In the genomic region with DNA sequence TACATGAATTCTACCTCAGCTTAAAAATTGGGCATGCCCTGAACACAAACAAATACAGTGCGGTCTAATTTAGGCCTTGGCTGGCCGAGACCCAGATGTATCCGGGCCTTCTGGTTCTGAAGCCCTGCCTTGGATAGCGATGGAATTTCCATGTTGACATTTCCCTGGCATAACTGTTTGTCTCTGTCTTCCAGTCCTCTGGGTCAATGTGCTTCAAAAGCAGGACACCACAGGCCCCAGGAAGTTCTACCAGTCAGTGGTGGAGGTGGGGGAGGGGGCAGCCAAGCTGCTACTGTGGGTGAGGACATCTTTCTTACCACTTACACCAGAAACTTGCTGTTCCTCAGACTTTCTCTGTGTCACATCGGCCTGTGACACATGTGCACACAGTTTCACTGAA, we compare ENCODE assay signal across 19 mouse cellular contexts.
DNase-seq lines count a peak whose midpoint lies in the region; ATAC-seq lines count a peak whose summit lies in the region.
"Had no signal": no experiment of that assay in that cellular context is flagged by ENCODE, and none has a peak within 500 bp of the region (broad histone marks: within the 10 kb centered on the region; RNA-seq: fewer than 3 reads in every experiment).

No protein-coding gene starts in this region.

- H3K9me3 ChIP-seq in forebrain, embryonic 11.5 days (ENCODE audit: control insufficient read depth, low read length) = no peaks in the 10 kb centered on the region
- no peaks in the 10 kb centered on the region for H3K9me3 ChIP-seq in forebrain, embryonic 10.5 days
- H3K9me3 ChIP-seq: embryonic facial prominence, embryonic 10.5 days; hindbrain, embryonic 12.5 days; limb, embryonic 13.5 days; midbrain, embryonic 15.5 days had no signal

- ATAC-seq in forebrain, embryonic 11.5 days (replicated peaks; ENCODE audit: low FRiP score) = no peak
- ATAC-seq: midbrain, embryonic 15.5 days had no signal

- no peaks in the 10 kb centered on the region for H3K27me3 ChIP-seq in forebrain, embryonic 11.5 days (ENCODE audit: control insufficient read depth, insufficient read depth, low read length)
- H3K27me3 ChIP-seq in forebrain, embryonic 10.5 days (ENCODE audit: poor library complexity, severe bottlenecking) = no peaks in the 10 kb centered on the region
- H3K27me3 ChIP-seq: CH12.LX; hindbrain, embryonic 12.5 days; limb, embryonic 13.5 days; midbrain, embryonic 15.5 days had no signal

- no peak overlapping the region for H3K4me2 ChIP-seq in forebrain, embryonic 11.5 days (ENCODE audit: low read depth, low read length, severe bottlenecking)
- H3K4me2 ChIP-seq: hindbrain, embryonic 12.5 days; limb, embryonic 13.5 days; midbrain, embryonic 15.5 days had no signal

- no peak overlapping the region for H3K9ac ChIP-seq in forebrain, embryonic 11.5 days (ENCODE audit: low read length)
- H3K9ac ChIP-seq: hindbrain, embryonic 12.5 days; limb, embryonic 13.5 days; midbrain, embryonic 15.5 days had no signal

- H3K4me1 ChIP-seq in forebrain, embryonic 11.5 days (replicated peaks; ENCODE audit: control insufficient read depth, insufficient read depth, low read length) = no peaks in the 10 kb centered on the region
- no peaks in the 10 kb centered on the region for H3K4me1 ChIP-seq in forebrain, embryonic 10.5 days
- H3K4me1 ChIP-seq: embryonic facial prominence, embryonic 10.5 days; hindbrain, embryonic 12.5 days; limb, embryonic 13.5 days; midbrain, embryonic 15.5 days had no signal

- 91% methylated on average over 5 of the region's 5 CpGs for WGBS in forebrain, embryonic 11.5 days
- 92% methylated on average over 5 of the region's 5 CpGs for WGBS in forebrain, embryonic 10.5 days

- H3K4me3 ChIP-seq in forebrain, embryonic 11.5 days (ENCODE audit: low read depth, low read length) = no peak overlapping the region
- no peak overlapping the region for H3K4me3 ChIP-seq in forebrain, embryonic 10.5 days
- H3K4me3 ChIP-seq: embryonic facial prominence, embryonic 10.5 days; erythroblast, embryonic 14.5 days; hindbrain, embryonic 12.5 days; limb, embryonic 13.5 days; midbrain, embryonic 15.5 days had no signal

- no peak overlapping the region for H3K27ac ChIP-seq in forebrain, embryonic 11.5 days (ENCODE audit: low read depth, low read length)
- H3K27ac ChIP-seq in forebrain, embryonic 10.5 days = no peak overlapping the region
- H3K27ac ChIP-seq: embryonic facial prominence, embryonic 10.5 days; hindbrain, embryonic 12.5 days; kidney, postnatal 0 days; limb, embryonic 13.5 days; midbrain, embryonic 15.5 days had no signal

- no peaks in the 10 kb centered on the region for H3K36me3 ChIP-seq in forebrain, embryonic 11.5 days (ENCODE audit: control insufficient read depth, insufficient read depth, low read length)
- no peaks in the 10 kb centered on the region for H3K36me3 ChIP-seq in forebrain, embryonic 10.5 days (replicated peaks)
- H3K36me3 ChIP-seq: embryonic facial prominence, embryonic 10.5 days; hindbrain, embryonic 12.5 days; limb, embryonic 13.5 days; midbrain, embryonic 15.5 days had no signal

- DNase-seq in forebrain, embryonic 11.5 days (ENCODE audit: low spot score) = peak; percentile 30
- no peak for DNase-seq in forebrain, embryonic 10.5 days (ENCODE audit: extremely low spot score, low spot score)
- DNase-seq in ovary, adult 18-20 months (ENCODE audit: low spot score) = peak; percentile 48
- no peak for DNase-seq in ovary, postnatal 10 days (ENCODE audit: low spot score)
- DNase-seq in heart, postnatal 4 days = peak; percentile 58
- DNase-seq in lung, postnatal 36 days = peak; percentile 69
- DNase-seq in kidney, adult 9 months = no peak
- DNase-seq in urinary bladder, adult 18-20 months (ENCODE audit: low spot score in 2 of 2) = no peak
- DNase-seq: adrenal gland, postnatal 36 days; cerebellum, postnatal 25 days; gastrocnemius, postnatal 36 days; thymus, postnatal 25 days had no signal

Comparison
In these comparisons a context has a peak if more than half of its experiments do, and no peak if none do; other contexts are left out.
1. DNase-seq: peak in forebrain, embryonic 11.5 days (single experiment), ovary, adult 18-20 months (single experiment), heart, postnatal 4 days (single experiment) and lung, postnatal 36 days (single experiment); none in forebrain, embryonic 10.5 days (single experiment), ovary, postnatal 10 days (single experiment), kidney, adult 9 months (single experiment) and urinary bladder, adult 18-20 months (0 of 2).